Mouse (Mus musculus) small intestine, adult 2 months (tissue): ENCODE data around the gene Zfp704.

Experiments
- CTCF ChIP-seq: fragments of 200-500 bp; IDR thresholded peaks from 2 replicates; pipeline ENCODE4 v1.5.1; 2012; ENCODE audit warnings: low read depth, mild to moderate bottlenecking, control low read depth, inconsistent platforms, low read length, moderate library complexity, mixed read lengths; ENCODE audit not compliant: insufficient replicate concordance, insufficient read length; ENCODE audit errors: extremely low read depth
- POLR2A ChIP-seq: fragments of 200-500 bp; IDR thresholded peaks from 2 replicates; pipeline ENCODE4 v1.6.1; 2012; ENCODE audit warnings: low read depth, mild to moderate bottlenecking, control low read depth, inconsistent platforms, low read length, moderate library complexity

DNA sequence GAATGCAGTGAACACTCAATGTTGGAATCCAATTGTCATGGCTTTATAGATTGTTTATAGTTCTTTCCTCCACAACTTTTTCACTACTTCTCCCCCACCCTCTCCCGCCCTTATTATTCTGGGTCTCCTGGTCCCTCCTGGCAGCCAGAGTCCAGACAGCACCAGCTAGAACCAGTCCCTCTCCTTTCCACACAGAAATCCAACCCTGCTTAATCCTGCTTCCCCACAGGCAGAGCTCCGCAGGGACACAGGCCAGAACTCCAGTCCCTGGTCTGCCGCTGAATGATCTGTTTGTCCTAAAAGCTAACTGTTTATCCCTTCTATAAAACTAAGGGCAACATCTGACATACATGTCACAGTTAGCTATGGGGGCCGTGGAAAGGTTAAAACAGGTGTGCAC lies 6.0 kb downstream of the Zfp704 start:
- TF ChIP-seq CTCF (no peak), POLR2A (no peak)
